Mouse (Mus musculus) hindbrain, embryonic 15.5 days (tissue): ENCODE data around the gene Pitpnm3. TPM values are rescaled to one million over a fixed set of nuclear protein-coding genes. Genes with fewer than 3 reads are reported as not detected.

ENCODE experiments used
- ATAC-seq: fragments of 200-750 bp; cut with Nextera tagmentation; 2 replicates; pipeline ENCODE4 v1.8.0; 2017; ENCODE audit warnings: low read depth, moderate number of reproducible peaks, moderate TSS enrichment; ENCODE audit not compliant: low FRiP score
- H3K27ac ChIP-seq: fragments of 300-500 bp; sonication (generic); replicated peaks from 2 replicates; pipeline ENCODE4 v1.5.1; 2015; ENCODE audit warnings: mild to moderate bottlenecking, inconsistent platforms
- H3K27me3 ChIP-seq: fragments of 300-500 bp; sonication (generic); 2 replicates; pipeline ENCODE4 v1.6.1; 2015; ENCODE audit warnings: control low read depth, inconsistent platforms
- H3K36me3 ChIP-seq: fragments of 300-500 bp; sonication (generic); 2 replicates; pipeline ENCODE4 v1.6.1; 2015; ENCODE audit warnings: control low read depth, inconsistent platforms
- H3K4me1 ChIP-seq: fragments of 300-500 bp; sonication (generic); replicated peaks from 2 replicates; pipeline ENCODE4 v1.6.1; 2015; ENCODE audit warnings: control low read depth, inconsistent platforms
- H3K4me2 ChIP-seq: fragments of 300-500 bp; sonication (generic); 2 replicates; pipeline ENCODE4 v1.6.1; 2015; ENCODE audit warnings: moderate library complexity, mild to moderate bottlenecking, inconsistent platforms
- H3K4me3 ChIP-seq: fragments of 300-500 bp; sonication (generic); 2 replicates; pipeline ENCODE4 v1.5.1; 2015; ENCODE audit warnings: mild to moderate bottlenecking, inconsistent platforms
- H3K9ac ChIP-seq: fragments of 300-500 bp; sonication (generic); 2 replicates; pipeline ENCODE4 v1.6.1; 2015; ENCODE audit warnings: inconsistent platforms
- H3K9me3 ChIP-seq: fragments of 300-500 bp; sonication (generic); 2 replicates; pipeline ENCODE4 v1.6.1; 2016; ENCODE audit warnings: control low read depth, inconsistent platforms
- WGBS: fragments of 180-500 bp; shearing (Covaris S2); methylation state at CpG from one replicate; pipeline ENCODE4 v1.1.7; 2015; 5-methylcytosine and 5-hydroxymethylcytosine counted together
- polyA plus RNA-seq: library from polyadenylated mRNA; unstranded; fragments of >200 nt; fragmentation: Nextera tagmentation; extraction: Ambion mirVana; gene quantifications from 2 replicates; pipeline ENCODE4 v1.2.1, GENCODE M21; 2015

The Pitpnm3 gene
- polyA plus RNA-seq, 1 experiment from 2014 or later: 5.4 TPM

- H3K4me1 ChIP-seq: peaks cover 11% of the 10 kb centered on the region
- H3K36me3 ChIP-seq: no peaks in the 10 kb centered on the region
- ATAC-seq: no peak
- no peak overlapping the region for H3K4me2 ChIP-seq
- no peak overlapping the region for H3K9ac ChIP-seq
- WGBS: 91% methylated on average over 9 of the region's 9 CpGs
- no peaks in the 10 kb centered on the region for H3K9me3 ChIP-seq
- no peak overlapping the region for H3K4me3 ChIP-seq
- 0 out of 2 replicates have a peak, but pooled peaks cover 3% of the 10 kb centered on the region for H3K27me3 ChIP-seq
- H3K27ac ChIP-seq: no peak overlapping the region
These were observed 109.1 kb downstream of the Pitpnm3 start for GRCm38 (mm10) chr11:72026516-72026915.

GRCm38 (mm10) chr11:72025843-72026242, 109.7 kb downstream of the Pitpnm3 start:
- 0 out of 2 replicates have a peak, but pooled peaks cover 3% of the 10 kb centered on the region for H3K27me3 ChIP-seq
- whole genome bisulfite sequencing: 37% methylated on average over 5 of the region's 5 CpGs
- no peak overlapping the region for H3K27ac ChIP-seq
- no peak overlapping the region for H3K4me3 ChIP-seq
- no peak overlapping the region for H3K9ac ChIP-seq
- no peaks in the 10 kb centered on the region for H3K36me3 ChIP-seq
- H3K9me3 ChIP-seq: no peaks in the 10 kb centered on the region
- no peak overlapping the region for H3K4me2 ChIP-seq
- H3K4me1 ChIP-seq: peaks cover 11% of the 10 kb centered on the region
- ATAC-seq: no peak

- Histone ChIP-seq H3K27ac (no peak overlapping the region), H3K27me3 (0 out of 2 replicates have a peak, but pooled peaks cover 1% of the 10 kb centered on the region), H3K9ac (no peak overlapping the region), H3K9me3 (no peaks in the 10 kb centered on the region), H3K36me3 (no peaks in the 10 kb centered on the region), H3K4me3 (no peak overlapping the region), H3K4me2 (no peak overlapping the region), H3K4me1 (peaks cover 9% of the 10 kb centered on the region)
- peak; percentile 27; the same call in 1 of the 2 replicates for ATAC-seq
- WGBS: 27% methylated on average over 5 of the region's 5 CpGs
These were observed 111.3 kb downstream of the Pitpnm3 start for GRCm38 (mm10) chr11:72024193-72024781.

GRCm38 (mm10) chr11:72023581-72023980, 112.0 kb downstream of the Pitpnm3 start:
- no peak for ATAC-seq
- H3K9ac ChIP-seq: no peak overlapping the region
- no peaks in the 10 kb centered on the region for H3K36me3 ChIP-seq
- H3K27ac ChIP-seq: no peak overlapping the region
- H3K27me3 ChIP-seq: no peaks in the 10 kb centered on the region
- no peak overlapping the region for H3K4me3 ChIP-seq
- H3K4me1 ChIP-seq: peaks cover 6% of the 10 kb centered on the region
- WGBS: 30% methylated on average over 9 of the region's 10 CpGs
- no peak overlapping the region for H3K4me2 ChIP-seq
- H3K9me3 ChIP-seq: no peaks in the 10 kb centered on the region

- Histone ChIP-seq H3K4me2 (no peak overlapping the region), H3K4me1 (peaks cover 14% of the 10 kb centered on the region), H3K27me3 (no peaks in the 10 kb centered on the region), H3K9me3 (no peaks in the 10 kb centered on the region), H3K27ac (no peak overlapping the region; the same call in 1 of the 2 replicates), H3K9ac (no peak overlapping the region), H3K4me3 (no peak overlapping the region), H3K36me3 (no peaks in the 10 kb centered on the region)
- 87% methylated on average over 6 of the region's 6 CpGs for WGBS
- ATAC-seq: no peak
These were observed 112.8 kb downstream of the Pitpnm3 start for GRCm38 (mm10) chr11:72022827-72023226.

- H3K27me3 ChIP-seq: no peaks in the 10 kb centered on the region
- H3K9me3 ChIP-seq: no peaks in the 10 kb centered on the region
- WGBS: 86% methylated on average over 4 of the region's 4 CpGs
- no peaks in the 10 kb centered on the region for H3K36me3 ChIP-seq
- H3K4me3 ChIP-seq: no peak overlapping the region
- H3K27ac ChIP-seq: no peak overlapping the region
- H3K9ac ChIP-seq: no peak overlapping the region
- ATAC-seq: no peak
- peaks cover 22% of the 10 kb centered on the region for H3K4me1 ChIP-seq
- H3K4me2 ChIP-seq: no peak overlapping the region
These were observed 114.6 kb downstream of the Pitpnm3 start for GRCm38 (mm10) chr11:72021015-72021414.

GRCm38 (mm10) chr11:72017253-72017601, 118.4 kb downstream of the Pitpnm3 start:
- no peaks in the 10 kb centered on the region for H3K27me3 ChIP-seq
- WGBS: 45% methylated on average over 9 of the region's 9 CpGs
- H3K4me1 ChIP-seq: peaks cover 23% of the 10 kb centered on the region
- H3K9ac ChIP-seq: no peak overlapping the region
- H3K27ac ChIP-seq: no peak overlapping the region
- H3K4me3 ChIP-seq: no peak overlapping the region
- H3K36me3 ChIP-seq: no peaks in the 10 kb centered on the region
- H3K9me3 ChIP-seq: no peaks in the 10 kb centered on the region
- H3K4me2 ChIP-seq: no peak overlapping the region
- no peak for ATAC-seq

GRCm38 (mm10) chr11:72016518-72017252, 118.9 kb downstream of the Pitpnm3 start:
- H3K9me3 ChIP-seq: no peaks in the 10 kb centered on the region
- no peaks in the 10 kb centered on the region for H3K36me3 ChIP-seq
- no peaks in the 10 kb centered on the region for H3K27me3 ChIP-seq
- no peak overlapping the region for H3K9ac ChIP-seq
- peaks cover 28% of the 10 kb centered on the region for H3K4me1 ChIP-seq
- no peak overlapping the region for H3K4me3 ChIP-seq
- WGBS: 75% methylated on average over 13 of the region's 13 CpGs
- H3K27ac ChIP-seq: no peak overlapping the region
- no peak for ATAC-seq
- H3K4me2 ChIP-seq: no peak overlapping the region

- H3K27ac ChIP-seq: no peak overlapping the region
- 37% methylated on average over 4 of the region's 4 CpGs for WGBS
- H3K9me3 ChIP-seq: no peaks in the 10 kb centered on the region
- no peaks in the 10 kb centered on the region for H3K27me3 ChIP-seq
- H3K4me2 ChIP-seq: no peak overlapping the region
- peaks cover 48% of the 10 kb centered on the region for H3K4me1 ChIP-seq
- no peaks in the 10 kb centered on the region for H3K36me3 ChIP-seq
- H3K4me3 ChIP-seq: no peak overlapping the region
- ATAC-seq: no peak
- H3K9ac ChIP-seq: no peak overlapping the region
These were observed 120.9 kb downstream of the Pitpnm3 start for GRCm38 (mm10) chr11:72014674-72015073.

GRCm38 (mm10) chr11:72011955-72012354, 123.6 kb downstream of the Pitpnm3 start:
- WGBS: 70% methylated on average over 1 of the region's 1 CpGs
- H3K4me2 ChIP-seq: no peak overlapping the region
- 0 out of 2 replicates have a peak, but pooled peaks have one; percentile 4 for ATAC-seq
- no peaks in the 10 kb centered on the region for H3K27me3 ChIP-seq
- peaks cover 39% of the 10 kb centered on the region for H3K4me1 ChIP-seq
- H3K4me3 ChIP-seq: no peak overlapping the region
- peak overlapping the region; percentile 67 for H3K27ac ChIP-seq
- H3K9me3 ChIP-seq: no peaks in the 10 kb centered on the region
- no peaks in the 10 kb centered on the region for H3K36me3 ChIP-seq
- no peak overlapping the region for H3K9ac ChIP-seq

- Histone ChIP-seq H3K4me1 (peaks cover 37% of the 10 kb centered on the region), H3K9ac (no peak overlapping the region), H3K9me3 (no peaks in the 10 kb centered on the region), H3K4me2 (no peak overlapping the region), H3K36me3 (no peaks in the 10 kb centered on the region), H3K27me3 (no peaks in the 10 kb centered on the region), H3K4me3 (no peak overlapping the region), H3K27ac (peak overlapping the region; percentile 67)
- peak; percentile 35; the same call in 1 of the 2 replicates for ATAC-seq
- WGBS: 44% methylated on average over 9 of the region's 9 CpGs
These were observed 124.4 kb downstream of the Pitpnm3 start for GRCm38 (mm10) chr11:72010940-72011722.

GRCm38 (mm10) chr11:72010367-72010766, 125.2 kb downstream of the Pitpnm3 start:
- Histone ChIP-seq H3K9me3 (no peaks in the 10 kb centered on the region), H3K9ac (no peak overlapping the region), H3K27ac (peak overlapping the region; percentile 66; the same call in 1 of the 2 replicates), H3K27me3 (no peaks in the 10 kb centered on the region), H3K4me3 (no peak overlapping the region), H3K36me3 (no peaks in the 10 kb centered on the region), H3K4me2 (no peak overlapping the region), H3K4me1 (peaks cover 37% of the 10 kb centered on the region)
- ATAC-seq: no peak
- WGBS: 30% methylated on average over 5 of the region's 5 CpGs
